Mouse (Mus musculus) hindbrain, postnatal 0 days (tissue): Measurements from ENCODE around the gene Zc3h14. TPM values are rescaled to one million over a fixed set of nuclear protein-coding genes. Genes with fewer than 3 reads are reported as not detected.

Experiments
- ATAC-seq: fragments of 200-750 bp; cut with Nextera tagmentation; 2 replicates; pipeline ENCODE4 v1.8.0; 2017; ENCODE audit warnings: mild to moderate bottlenecking, moderate TSS enrichment, moderate library complexity
- DNase-seq: peaks from one replicate; pipeline ENCODE4 v3.0.0-alpha.2; 2015; ENCODE audit warnings: low spot score
- H3K27ac ChIP-seq: fragments of 300-500 bp; sonication (generic); 2 replicates; pipeline ENCODE4 v1.5.1; 2014; ENCODE audit warnings: mild to moderate bottlenecking
- H3K27me3 ChIP-seq: fragments of 300-500 bp; sonication (generic); 2 replicates; pipeline ENCODE4 v1.6.1; 2014; ENCODE audit warnings: low read length, mixed read lengths; ENCODE audit not compliant: insufficient read depth
- H3K36me3 ChIP-seq: fragments of 300-500 bp; sonication (generic); 2 replicates; pipeline ENCODE4 v1.6.1; 2014; ENCODE audit warnings: low read length, mixed read lengths; ENCODE audit not compliant: insufficient read depth
- H3K4me1 ChIP-seq: fragments of 300-500 bp; sonication (generic); 2 replicates; pipeline ENCODE4 v1.6.1; 2014; ENCODE audit warnings: antibody characterized with exemption, low read length, mixed read lengths; ENCODE audit not compliant: insufficient read depth
- H3K4me2 ChIP-seq: fragments of 300-500 bp; sonication (generic); 2 replicates; pipeline ENCODE4 v1.6.1; 2014; ENCODE audit warnings: low read depth, mild to moderate bottlenecking, low read length, moderate library complexity, mixed read lengths
- H3K4me3 ChIP-seq: fragments of 300-500 bp; sonication (generic); 2 replicates; pipeline ENCODE4 v1.5.1; 2014; ENCODE audit warnings: low read length
- H3K9ac ChIP-seq: fragments of 300-500 bp; sonication (generic); replicated peaks from 2 replicates; pipeline ENCODE4 v1.6.1; 2014; ENCODE audit warnings: mild to moderate bottlenecking, low read length, moderate library complexity, mixed read lengths
- H3K9me3 ChIP-seq: fragments of 300-500 bp; sonication (generic); 2 replicates; pipeline ENCODE4 v1.6.1; 2016; ENCODE audit warnings: low read length, mixed read lengths
- CTCF ChIP-seq: IDR thresholded peaks from 2 replicates; pipeline ENCODE4 v1.5.1; 2016; ENCODE audit warnings: antibody characterized with exemption, control low read depth, low read depth
- WGBS: fragments of 180-500 bp; shearing (Covaris S2); extraction: QIAGEN DNeasy Blood & Tissue Kit; methylation state at CpG from one replicate; pipeline ENCODE4 v1.1.7; 2014; 5-methylcytosine and 5-hydroxymethylcytosine counted together
- polyA plus RNA-seq: library from polyadenylated mRNA; unstranded; fragments of >200 nt; fragmentation: Nextera tagmentation; extraction: Ambion mirVana; gene quantifications from 2 replicates; pipeline ENCODE4 v1.2.1, GENCODE M21; 2015
- total RNA-seq: library from RNA; depleted of rRNA; stranded (reverse); fragments of >200 nt; gene quantifications from 2 replicates; pipeline ENCODE4 v1.2.3, GENCODE M21; 2014

Zc3h14 gene
- total and polyA plus RNA-seq, 2 experiments from 2014 or later = 84.1 to 101 TPM

GRCm38 (mm10) chr12:98714757-98715156, 32.0 kb upstream of the Zc3h14 start:
- whole genome bisulfite sequencing = 52% methylated on average over 11 of the region's 11 CpGs

GRCm38 (mm10) chr12:98716142-98716541, 30.6 kb upstream of the Zc3h14 start:
- no peak for DNase-seq
- Histone ChIP-seq H3K27me3 (no peaks in the 10 kb centered on the region), H3K9me3 (no peaks in the 10 kb centered on the region)

More at GRCm38 (mm10) chr12:98714757-98715156, 32.0 kb upstream of the Zc3h14 start:
- Histone ChIP-seq H3K4me1 (no peaks in the 10 kb centered on the region), H3K36me3 (no peaks in the 10 kb centered on the region), H3K27me3 (no peaks in the 10 kb centered on the region), H3K27ac (no peak overlapping the region), H3K9ac (no peak overlapping the region), H3K9me3 (no peaks in the 10 kb centered on the region), H3K4me2 (no peak overlapping the region), H3K4me3 (no peak overlapping the region)
- DNase-seq (no peak), ATAC-seq (no peak)
- TF ChIP-seq CTCF = no peak

GRCm38 (mm10) chr12:98720628-98721027, 26.1 kb upstream of the Zc3h14 start:
- Histone ChIP-seq H3K9ac (no peak overlapping the region), H3K27ac (peak overlapping the region; percentile 41; the same call in 1 of the 2 replicates), H3K4me3 (no peak overlapping the region), H3K27me3 (no peaks in the 10 kb centered on the region), H3K4me1 (0 out of 2 replicates have a peak, but pooled peaks cover 6% of the 10 kb centered on the region), H3K36me3 (no peaks in the 10 kb centered on the region), H3K4me2 (no peak overlapping the region), H3K9me3 (no peaks in the 10 kb centered on the region)
- DNase-seq = peak; percentile 75
- no peak for ATAC-seq
- no peak for TF ChIP-seq CTCF
- 36% methylated on average over 3 of the region's 3 CpGs for WGBS

More at GRCm38 (mm10) chr12:98716142-98716541, 30.6 kb upstream of the Zc3h14 start:
- TF ChIP-seq CTCF = no peak
- no peak overlapping the region for H3K9ac ChIP-seq
- ATAC-seq = no peak
- H3K36me3 ChIP-seq = no peaks in the 10 kb centered on the region
- 95% methylated on average over 2 of the region's 2 CpGs for WGBS
- 0 out of 2 replicates have a peak, but pooled peaks cover 6% of the 10 kb centered on the region for H3K4me1 ChIP-seq
- no peak overlapping the region for H3K4me2 ChIP-seq
- H3K27ac ChIP-seq = no peak overlapping the region
- no peak overlapping the region for H3K4me3 ChIP-seq

- H3K27me3 ChIP-seq = no peaks in the 10 kb centered on the region
- TF ChIP-seq CTCF = no peak
- no peaks in the 10 kb centered on the region for H3K9me3 ChIP-seq
- no peak overlapping the region for H3K4me3 ChIP-seq
- ATAC-seq (no peak), DNase-seq (peak; percentile 28)
- no peak overlapping the region for H3K9ac ChIP-seq
- H3K4me2 ChIP-seq = no peak overlapping the region
- WGBS = 45% methylated on average over 3 of the region's 3 CpGs
- 0 out of 2 replicates have a peak, but pooled peaks cover 6% of the 10 kb centered on the region for H3K4me1 ChIP-seq
- H3K36me3 ChIP-seq = no peaks in the 10 kb centered on the region
- H3K27ac ChIP-seq = peak overlapping the region; percentile 41; the same call in 1 of the 2 replicates
These were observed 25.7 kb upstream of the Zc3h14 start for GRCm38 (mm10) chr12:98721030-98721429.

GRCm38 (mm10) chr12:98724224-98724623, 22.5 kb upstream of the Zc3h14 start:
- H3K9ac ChIP-seq = no peak overlapping the region
- no peak for ATAC-seq
- H3K4me3 ChIP-seq = no peak overlapping the region
- H3K9me3 ChIP-seq = no peaks in the 10 kb centered on the region
- no peak overlapping the region for H3K27ac ChIP-seq
- H3K27me3 ChIP-seq = no peaks in the 10 kb centered on the region
- H3K36me3 ChIP-seq = no peaks in the 10 kb centered on the region
- H3K4me2 ChIP-seq = no peak overlapping the region
- 0 out of 2 replicates have a peak, but pooled peaks cover 6% of the 10 kb centered on the region for H3K4me1 ChIP-seq
- DNase-seq = no peak
- WGBS = 93% methylated on average over 7 of the region's 7 CpGs
- no peak for TF ChIP-seq CTCF

- ATAC-seq (no peak), DNase-seq (no peak)
- H3K9me3 ChIP-seq = no peaks in the 10 kb centered on the region
- no peak overlapping the region for H3K4me3 ChIP-seq
- no peak overlapping the region for H3K27ac ChIP-seq
- no peak overlapping the region for H3K4me2 ChIP-seq
- no peaks in the 10 kb centered on the region for H3K36me3 ChIP-seq
- no peaks in the 10 kb centered on the region for H3K27me3 ChIP-seq
- TF ChIP-seq CTCF = no peak
- 67% methylated on average over 5 of the region's 5 CpGs for WGBS
- 0 out of 2 replicates have a peak, but pooled peaks cover 6% of the 10 kb centered on the region for H3K4me1 ChIP-seq
- no peak overlapping the region for H3K9ac ChIP-seq
These were observed 21.8 kb upstream of the Zc3h14 start for GRCm38 (mm10) chr12:98724976-98725375.

GRCm38 (mm10) chr12:98726078-98726477, 20.7 kb upstream of the Zc3h14 start:
- H3K9me3 ChIP-seq = no peaks in the 10 kb centered on the region
- WGBS = 91% methylated on average over 7 of the region's 7 CpGs
- DNase-seq (no peak), ATAC-seq (no peak)
- H3K4me3 ChIP-seq = no peak overlapping the region
- no peaks in the 10 kb centered on the region for H3K27me3 ChIP-seq
- H3K27ac ChIP-seq = no peak overlapping the region
- H3K9ac ChIP-seq = no peak overlapping the region
- 0 out of 2 replicates have a peak, but pooled peaks cover under 1% of the 10 kb centered on the region for H3K4me1 ChIP-seq
- TF ChIP-seq CTCF = no peak
- no peaks in the 10 kb centered on the region for H3K36me3 ChIP-seq
- H3K4me2 ChIP-seq = no peak overlapping the region
